Mouse (Mus musculus) T-helper 1 cell (primary cell): ENCODE measurements around the gene Magohb.

Experiments
- in situ Hi-C: fragments of 300-600 bp; cut with MboI, MseI; formaldehyde crosslinking; loops from one replicate; pipeline ENCODE4 v1.15.1; 2025; ENCODE audit warnings: high pct_unique_total_duplicates

The Magohb gene

GRCm38 (mm10) chr6:131262778-131263177 is 30.3 kb downstream of the Magohb start:
- in situ Hi-C loops = no loop called here

- in situ Hi-C loops = no loop called here
Measured at GRCm38 (mm10) chr6:131262009-131262408, 31.0 kb downstream of the Magohb start.

GRCm38 (mm10) chr6:131247206-131247605 is 45.8 kb downstream of the Magohb start, which contains the start of gene Klra2:
Gene Klra2 (minus strand): TSS chr6:131247362.
- in situ Hi-C loops = no loop called here

GRCm38 (mm10) chr6:131245081-131245480 is 48.0 kb downstream of the Magohb start:
- in situ Hi-C loops = no loop called here
